Mouse (Mus musculus) retina, adult 2 months (tissue): ENCODE data around the gene Mast1.

Source experiments
- DNase-seq: peaks from one replicate; pipeline ENCODE4 v3.0.0-alpha.2; 2012; ENCODE audit warnings: low read depth, low spot score

Mast1 gene

DNA sequence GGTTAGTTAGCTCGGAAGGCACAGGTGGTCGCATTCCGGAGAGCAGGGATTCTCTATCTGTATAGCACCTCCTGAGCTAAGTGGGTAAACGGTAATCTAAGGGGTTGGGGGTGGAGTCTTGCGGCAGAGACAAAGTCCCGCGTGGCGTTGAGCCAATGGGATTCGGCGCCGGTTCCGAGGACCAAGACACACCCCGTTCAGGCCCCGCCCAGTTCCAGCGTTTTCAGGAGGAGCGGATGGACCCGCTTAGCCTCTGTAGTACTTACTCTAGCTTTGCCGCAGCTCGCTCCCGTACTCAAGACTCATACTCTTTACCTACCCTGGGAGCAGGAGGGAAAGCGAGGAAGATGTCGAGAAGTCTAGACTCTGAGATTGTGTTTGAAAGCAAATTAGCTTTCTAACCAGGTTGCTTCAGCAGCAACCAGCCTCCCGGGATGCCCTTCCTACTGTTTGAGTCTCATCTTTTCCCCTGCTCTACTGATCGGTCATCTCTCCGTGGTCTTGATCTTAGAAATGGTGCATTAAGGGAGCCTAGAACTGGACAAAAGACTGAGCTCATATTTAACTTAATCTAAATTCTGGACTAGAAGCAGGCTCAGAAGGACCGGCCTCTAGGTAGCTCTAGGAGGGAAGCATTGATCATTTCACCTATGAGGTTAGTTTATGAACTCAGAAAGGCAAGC lies 7.5 kb upstream of the Mast1 start:
- peak; percentile 84 for DNase-seq

DNA sequence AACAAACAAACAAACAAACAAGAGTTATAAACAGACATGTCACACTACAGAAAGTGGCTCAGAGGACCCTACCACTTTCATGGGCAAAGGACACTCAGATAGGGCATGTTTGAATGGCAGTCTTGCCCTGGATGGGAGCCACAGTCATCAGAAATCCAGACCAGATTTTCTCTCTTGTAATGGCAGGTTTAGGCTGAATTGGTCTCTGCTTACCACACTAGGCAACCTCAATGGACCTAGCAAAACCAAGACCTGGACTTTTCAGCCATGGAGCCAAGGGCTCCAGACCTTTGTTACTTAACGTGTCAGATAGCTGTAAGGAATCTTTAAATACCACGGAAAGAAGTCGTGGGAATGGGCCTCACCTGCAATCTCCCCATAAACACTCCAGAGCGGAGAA lies 6.5 kb upstream of the Mast1 start:
- DNase-seq, result no peak

DNA sequence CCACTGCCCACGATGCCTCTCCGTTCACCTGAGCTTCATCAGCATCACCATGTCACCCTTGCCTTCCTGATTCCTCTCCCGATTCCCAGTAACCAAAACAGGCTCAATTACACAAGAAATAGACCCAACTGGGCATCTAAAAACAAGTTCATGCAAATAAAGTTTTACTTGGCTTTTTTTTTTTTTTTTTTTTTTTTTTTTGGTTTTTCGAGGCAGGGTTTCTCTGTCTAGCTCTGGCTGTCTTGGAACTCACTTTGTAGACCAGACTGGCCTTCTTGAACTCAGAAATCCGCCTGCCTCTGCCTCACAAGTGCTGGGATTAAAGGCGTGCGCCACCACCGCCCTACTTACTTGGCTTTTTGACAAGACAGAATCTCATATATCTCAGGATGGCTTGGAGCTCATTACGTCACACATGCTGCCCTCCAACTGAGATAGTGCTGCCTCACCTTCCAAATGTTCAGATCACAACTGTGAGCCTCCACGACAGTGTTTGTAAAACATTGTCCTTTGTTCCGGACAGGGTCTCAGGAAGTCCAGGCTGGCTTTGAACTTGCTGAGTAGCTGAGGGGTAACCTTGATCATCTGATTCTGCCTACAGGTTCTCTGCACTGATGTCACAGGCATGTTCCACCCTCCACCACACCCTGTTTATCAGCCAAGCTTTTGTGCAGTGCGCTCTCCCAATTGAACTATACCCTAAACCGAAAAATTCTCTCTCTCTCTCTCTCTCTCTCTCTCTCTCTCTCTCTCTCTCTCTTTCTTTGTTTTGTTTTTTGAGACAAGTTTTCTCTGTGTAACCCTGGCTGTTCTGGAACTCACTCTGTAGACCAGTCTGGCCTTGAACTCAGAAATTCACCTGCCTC lies 694 bp upstream of the Mast1 start:
- no peak for DNase-seq

DNA sequence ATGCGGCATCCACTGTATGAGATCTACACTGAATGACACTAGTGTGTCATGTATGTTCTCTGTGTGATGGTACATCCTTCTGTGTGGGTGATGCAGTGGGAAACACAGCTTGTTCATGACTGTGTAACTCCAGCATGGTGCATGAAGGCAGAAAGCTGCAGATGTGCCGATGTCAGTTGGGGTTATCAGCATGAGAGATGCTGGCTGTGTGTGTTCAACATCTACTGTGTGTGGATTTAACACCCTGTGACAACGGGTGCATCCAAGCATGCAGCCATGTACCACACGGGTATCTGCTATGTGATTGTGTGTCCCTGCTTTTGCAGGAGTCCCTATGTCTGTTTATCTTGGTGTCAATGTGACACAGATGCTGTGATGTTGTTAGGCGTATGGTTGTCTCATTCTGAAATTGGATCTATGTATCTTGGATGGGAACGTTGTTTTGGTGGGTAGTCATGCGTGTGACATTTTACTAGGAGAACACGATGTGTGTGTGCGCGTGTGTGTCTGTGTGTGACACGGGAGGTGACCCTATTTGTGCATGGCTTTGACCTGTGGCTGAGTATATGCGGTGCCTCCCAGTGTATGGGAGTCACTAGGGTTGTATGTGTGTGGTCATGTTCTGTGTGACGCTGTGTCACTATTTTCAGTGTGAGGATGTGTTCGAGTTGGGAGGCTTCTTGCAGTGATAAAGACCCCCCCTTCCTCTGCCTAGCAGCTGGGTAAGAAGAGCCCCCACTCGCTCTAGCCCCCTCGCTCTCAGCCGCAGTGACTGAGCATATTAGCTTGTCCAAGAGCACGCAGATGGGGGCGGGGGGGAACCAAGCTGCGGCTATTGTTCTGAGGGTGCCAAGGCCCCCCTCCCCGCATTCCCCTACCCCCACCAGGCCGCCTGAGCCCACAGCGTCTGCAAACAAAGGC lies 858 bp downstream of the Mast1 start:
- no peak for DNase-seq

DNA sequence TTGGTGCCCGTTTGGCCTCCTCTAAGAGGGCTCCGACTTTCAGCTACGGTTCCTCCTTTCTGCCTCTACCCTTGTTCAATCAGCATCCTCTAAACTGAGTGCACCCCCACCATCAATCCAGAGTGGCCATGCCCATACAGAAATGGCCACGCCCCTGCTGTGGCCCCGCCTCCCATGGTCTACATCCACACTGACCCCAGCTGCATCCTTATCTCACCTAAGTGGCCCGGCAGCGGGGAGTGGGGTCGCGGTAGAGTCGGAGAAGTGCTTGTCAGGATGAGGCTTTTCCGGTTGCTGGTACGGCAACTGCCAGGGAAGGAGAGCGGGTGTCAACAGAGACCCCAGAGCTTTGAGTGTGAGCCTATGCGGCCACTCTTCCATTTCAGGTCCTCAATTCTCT lies 1.7 kb downstream of the Mast1 start:
- no peak for DNase-seq

DNA sequence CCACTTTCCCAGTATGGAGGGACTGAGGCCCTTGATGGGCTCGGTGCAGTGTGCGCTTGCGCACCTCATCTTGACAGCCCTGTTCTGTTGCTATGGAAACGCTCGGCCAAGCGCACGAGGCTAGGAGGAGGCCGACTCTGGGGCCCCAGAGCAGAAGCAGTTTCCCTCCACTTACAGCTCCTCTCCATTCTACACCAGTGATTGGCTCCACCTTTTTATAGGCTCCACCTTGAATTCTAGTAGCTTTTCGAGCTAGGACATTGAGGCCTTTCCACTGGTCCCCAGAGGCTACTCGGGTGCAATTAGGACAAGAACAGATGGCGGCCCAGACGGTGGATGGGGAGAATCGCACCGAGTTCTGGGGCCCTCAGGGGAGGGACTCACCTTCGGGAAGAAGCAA lies 2.3 kb downstream of the Mast1 start:
- DNase-seq, result no peak

DNA sequence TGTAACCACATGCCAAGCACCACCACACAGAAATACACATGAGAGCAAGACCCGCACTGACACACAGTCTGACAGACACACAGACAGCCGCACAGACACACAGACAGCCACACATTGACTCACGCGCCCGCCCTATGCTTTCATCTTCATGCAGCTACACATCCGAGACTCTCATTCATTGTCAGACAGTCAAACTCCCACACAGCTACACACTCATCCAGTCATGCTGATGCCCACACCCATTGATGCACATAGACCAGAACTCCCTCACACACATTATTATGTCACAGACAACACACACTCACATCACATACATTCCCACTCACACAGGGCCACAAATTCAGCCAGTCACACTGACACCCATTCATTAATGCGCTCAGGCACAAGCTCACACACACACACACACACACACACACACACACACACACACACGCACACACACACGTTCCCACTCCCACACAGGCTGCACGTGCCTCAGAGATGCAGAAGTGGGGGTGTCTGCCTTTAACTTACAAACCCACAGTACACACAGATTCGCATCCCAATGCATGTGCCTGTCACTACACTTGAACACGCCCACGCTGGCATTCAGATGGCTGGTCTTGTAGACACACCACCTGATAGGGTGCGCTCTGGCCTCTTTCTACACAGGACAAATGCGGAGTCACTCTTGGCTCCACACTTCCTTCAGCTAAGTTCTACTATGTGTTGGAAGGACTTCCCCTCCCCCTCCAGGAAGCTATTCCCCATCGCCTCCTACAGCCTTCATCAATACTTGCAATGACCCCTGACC lies 3.2 kb downstream of the Mast1 start:
- no peak for DNase-seq

DNA sequence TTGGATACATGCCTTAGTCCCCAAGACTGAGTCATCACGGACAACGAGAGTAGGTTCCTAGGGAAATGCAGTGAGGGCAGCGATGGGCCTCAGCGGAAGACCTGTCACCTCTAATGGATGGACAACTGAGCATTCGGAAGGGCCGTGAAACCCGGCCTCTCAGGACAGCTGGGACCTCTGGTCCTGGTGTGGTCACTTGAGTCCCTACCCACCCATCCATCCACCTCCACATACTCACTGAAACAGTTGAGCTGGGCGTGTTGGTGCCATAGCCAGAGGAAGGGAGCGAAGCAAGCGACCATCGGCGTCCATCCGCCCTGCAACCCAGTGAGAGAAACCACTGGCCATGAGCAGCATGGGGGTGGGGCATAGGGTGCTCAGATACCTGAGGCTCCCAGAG lies 6.6 kb downstream of the Mast1 start:
- DNase-seq, result no peak

DNA sequence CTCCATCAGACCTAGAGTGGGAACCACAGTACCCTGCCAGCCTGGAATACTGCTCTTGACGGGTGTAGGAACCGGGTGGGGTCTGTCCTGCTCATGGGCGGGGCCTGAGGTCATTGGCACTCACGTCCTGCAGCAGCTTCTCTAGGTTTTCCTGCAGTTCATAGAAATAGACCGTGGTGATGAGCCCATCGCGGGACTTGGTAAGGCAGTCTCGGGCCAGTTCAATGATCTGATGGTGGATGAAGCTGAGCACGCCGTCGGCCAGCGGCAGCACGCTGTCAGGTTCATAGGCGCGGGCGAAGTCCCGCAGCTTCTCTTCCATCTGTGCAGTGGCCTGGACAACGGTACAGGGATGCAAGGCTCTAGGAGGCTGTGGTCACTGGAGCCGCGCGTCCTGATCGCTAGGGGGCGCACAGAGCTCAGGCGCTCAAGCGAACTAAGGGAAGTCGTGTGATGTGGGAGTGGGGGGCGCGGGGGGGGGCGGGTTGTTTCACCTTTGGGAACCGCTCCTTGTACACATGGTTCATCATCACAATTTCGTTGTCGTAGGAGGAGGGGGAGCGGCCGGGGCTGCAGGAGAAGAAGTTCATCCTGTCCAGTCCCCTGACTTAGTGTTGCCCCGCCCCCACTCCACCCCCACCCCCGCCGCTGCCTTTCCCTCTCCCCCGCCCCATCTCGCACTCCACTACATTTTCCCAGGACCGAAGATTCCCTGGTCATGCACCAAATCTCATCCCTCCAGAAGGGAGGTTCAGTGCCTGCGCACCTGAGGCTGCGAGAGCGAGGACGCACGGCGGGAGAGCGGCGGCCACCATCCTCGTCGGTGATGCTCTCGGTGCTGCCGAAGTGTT lies 8.5 kb downstream of the Mast1 start:
- no peak for DNase-seq

DNA sequence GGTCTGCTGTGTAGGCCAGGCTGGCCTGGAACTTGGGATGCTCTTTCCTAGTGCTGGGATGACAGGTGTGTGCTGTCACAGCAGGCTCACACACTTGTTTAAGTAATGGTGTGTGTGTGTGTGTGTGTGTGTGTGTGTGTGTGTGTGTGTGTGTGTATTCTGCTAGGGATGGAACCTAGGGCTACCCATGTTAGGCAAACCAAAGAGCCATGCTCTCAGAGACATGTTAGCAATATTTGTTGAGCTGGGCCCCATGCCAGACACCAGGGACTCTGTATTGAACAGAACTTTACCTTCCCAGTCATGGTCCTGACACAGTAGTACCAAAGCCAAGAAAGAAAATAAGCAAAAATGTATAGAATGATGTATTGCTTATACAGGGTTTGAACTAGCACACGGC lies 9.6 kb downstream of the Mast1 start:
- no peak for DNase-seq

DNA sequence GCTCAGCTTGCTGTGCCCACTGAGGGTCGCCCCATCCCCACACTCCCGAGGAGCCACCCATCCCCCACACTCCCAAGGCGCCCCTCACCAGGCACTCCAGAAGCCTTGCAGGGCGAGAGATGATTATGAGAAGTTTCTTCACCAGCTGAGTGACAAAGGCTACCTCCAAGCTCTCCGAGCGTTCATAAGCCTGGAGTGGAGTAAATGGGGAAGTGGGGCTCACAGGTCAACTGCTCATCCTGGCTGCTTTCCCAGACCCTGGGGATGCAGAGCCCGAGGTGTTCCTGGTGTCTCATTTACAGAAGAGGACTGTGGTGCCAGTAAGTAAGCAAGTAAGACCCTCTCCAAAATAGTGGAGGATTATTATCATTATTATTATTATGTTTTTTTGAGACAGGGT lies 11.6 kb downstream of the Mast1 start:
- no peak for DNase-seq

DNA sequence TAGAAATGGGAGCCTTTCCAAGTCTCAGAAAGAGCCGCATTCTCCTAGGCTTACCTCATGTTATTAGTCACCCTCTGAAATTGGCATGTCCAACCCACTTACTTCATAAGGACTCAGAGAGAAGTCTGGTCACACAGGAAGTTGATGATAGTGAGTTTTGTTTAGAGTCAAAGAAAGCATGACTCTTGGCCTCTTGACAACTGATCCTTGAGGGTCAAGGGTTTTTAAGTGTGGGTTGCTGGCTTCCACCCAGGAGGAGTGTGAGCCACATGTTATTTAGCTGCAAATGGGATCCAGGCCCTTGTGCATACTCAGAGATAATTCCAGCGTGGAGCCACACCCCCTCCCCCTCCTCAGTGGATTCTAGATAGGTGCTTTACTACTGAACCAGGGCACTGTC lies 15.6 kb downstream of the Mast1 start:
- no peak for DNase-seq

DNA sequence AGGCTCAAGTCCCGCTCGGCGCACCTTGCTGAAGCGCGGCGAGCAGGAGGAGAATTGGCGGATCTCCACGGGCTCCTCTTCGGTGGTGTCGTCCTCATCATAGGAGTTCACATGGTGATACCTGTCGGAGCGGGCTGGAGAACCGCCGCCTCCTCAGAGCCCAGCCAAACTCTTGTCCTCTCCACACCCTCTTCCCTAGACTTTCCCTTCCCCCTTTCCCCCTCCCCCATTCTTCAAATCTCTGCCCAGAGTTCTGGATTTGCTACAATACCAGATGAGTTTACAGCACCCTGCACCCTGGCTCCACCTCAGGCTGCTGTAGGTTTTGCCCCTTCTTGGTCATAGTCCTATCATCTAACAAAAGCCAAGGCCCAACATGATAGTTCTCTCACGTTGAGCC lies 18.5 kb downstream of the Mast1 start:
- DNase-seq, result no peak

DNA sequence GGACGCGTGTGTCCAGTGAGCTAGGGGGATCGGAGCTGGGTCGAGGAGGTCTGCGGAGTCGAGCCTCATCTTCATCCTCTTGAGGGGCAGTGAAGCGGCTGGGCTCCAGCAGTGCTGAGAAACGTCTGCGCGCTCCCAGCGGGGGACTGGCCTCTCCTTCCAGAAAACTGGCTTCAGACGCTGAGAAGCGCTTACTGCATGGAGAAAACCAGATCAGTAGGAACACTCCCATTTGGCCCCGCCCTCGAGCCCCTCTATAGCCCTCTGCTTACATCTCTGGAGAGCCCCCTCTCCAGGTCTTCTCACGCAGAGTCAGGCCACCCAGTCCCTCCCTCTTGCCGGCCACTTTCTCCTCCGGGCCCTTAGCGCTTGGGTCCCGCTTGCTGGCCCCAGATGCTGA lies 19.4 kb downstream of the Mast1 start:
- DNase-seq, result no peak

DNA sequence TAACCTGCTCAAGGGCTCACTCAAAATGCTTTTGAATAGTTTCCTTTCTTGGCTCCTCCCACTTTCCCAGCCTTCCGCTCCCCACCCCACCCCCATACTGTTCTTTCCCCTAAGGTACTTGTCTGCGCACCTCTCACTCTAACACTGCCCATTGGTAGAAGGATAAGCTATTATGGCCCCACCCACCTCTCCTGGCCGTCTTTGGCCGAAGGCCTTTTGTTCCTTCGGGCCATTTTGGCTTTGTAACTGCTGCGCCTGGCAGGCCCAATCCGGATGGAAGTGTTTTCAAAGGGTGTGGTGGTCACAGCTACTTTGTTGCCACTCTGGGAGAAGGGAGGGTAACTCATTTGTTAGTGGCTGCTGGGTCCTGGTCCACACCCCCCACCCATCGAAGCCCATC lies 21.9 kb downstream of the Mast1 start:
- DNase-seq, result no peak

DNA sequence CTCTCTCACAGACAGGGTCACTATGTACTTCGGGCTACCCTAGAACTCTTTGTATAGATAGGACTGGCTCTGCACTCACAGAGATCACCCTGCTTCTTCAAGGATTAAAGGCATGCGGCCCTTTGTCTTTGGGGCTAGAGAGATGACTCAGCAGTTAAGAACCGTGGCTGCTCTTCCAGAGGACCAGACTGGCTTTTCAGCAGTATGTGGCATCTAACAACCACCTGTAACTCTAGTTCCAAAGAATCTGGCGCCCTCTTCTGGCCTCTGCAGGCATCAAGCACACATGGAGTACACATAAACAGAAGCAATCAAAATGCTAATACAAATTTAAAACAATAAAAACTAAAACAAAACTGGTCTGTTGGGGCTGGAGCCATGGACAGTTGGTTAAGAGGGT lies 23.2 kb downstream of the Mast1 start:
- no peak for DNase-seq

DNA sequence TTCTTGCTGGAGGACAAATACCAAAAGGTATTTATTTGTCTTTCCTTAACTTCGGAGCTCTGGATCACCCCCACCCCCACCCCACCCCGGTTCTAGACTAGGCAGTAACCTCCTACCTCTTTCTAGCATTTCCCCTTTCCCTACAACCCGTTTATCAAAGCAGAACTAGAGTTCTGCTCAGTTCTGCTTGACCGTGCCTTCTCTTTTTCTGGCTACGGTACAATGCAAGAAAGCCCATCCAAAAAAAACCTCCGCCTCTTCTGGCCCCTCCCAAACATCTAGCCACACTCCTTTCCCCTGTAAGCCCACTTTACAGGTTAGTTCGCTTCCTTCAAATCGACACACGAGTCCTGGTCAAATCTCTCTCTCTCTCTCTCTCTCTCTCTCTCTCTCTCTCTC lies 23.7 kb downstream of the Mast1 start:
- no peak for DNase-seq

DNA sequence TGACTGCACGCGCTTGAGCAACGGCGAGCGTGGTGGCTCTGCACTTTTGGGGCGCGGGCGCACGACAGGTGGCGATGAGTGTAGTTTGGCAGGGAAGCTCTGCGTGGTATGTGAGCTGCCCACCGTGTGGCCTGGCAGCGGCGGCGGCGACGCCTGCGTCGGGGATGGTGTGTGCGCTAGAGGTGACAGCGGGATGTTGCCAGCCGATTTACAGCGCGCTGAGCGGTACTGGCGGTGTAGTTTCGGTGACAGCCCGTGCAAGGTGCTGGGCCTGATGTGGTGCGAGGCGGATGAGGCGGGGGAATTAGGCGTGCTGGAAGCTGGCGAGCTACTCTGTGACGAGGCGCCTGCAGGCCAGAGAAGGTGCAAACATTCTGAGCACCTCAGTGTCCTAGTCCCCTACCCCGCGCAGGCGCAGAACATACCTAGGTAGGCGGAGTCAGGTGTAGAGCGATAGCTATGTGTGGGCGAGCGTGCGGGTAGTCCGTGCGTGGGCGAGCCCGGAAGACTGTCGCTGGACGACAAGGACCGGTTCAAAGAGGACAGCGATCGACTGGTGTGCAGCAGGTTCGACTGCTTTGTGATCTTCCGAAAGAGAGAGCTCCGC lies 24.2 kb downstream of the Mast1 start:
- DNase-seq, result no peak

DNA sequence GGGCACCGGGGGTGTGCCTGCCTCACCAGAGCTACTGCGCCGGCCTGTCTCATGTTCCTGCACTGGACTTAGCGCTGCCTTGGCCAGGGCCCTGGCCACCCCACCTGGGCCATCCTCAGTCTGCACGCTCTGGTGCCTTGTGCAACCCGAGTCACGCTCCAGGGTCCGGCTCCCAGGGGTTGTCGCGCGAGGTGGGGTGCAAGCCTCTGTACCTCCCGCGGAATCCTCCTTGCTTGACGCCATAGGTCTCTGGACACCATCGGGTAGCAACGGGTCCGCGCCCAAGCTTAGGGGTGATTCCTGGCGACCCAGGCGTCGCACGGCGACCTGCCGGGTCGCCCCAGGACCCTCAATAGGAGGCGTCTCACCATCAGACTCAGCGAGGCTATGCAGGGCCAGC lies 24.8 kb downstream of the Mast1 start:
- DNase-seq, result no peak

DNA sequence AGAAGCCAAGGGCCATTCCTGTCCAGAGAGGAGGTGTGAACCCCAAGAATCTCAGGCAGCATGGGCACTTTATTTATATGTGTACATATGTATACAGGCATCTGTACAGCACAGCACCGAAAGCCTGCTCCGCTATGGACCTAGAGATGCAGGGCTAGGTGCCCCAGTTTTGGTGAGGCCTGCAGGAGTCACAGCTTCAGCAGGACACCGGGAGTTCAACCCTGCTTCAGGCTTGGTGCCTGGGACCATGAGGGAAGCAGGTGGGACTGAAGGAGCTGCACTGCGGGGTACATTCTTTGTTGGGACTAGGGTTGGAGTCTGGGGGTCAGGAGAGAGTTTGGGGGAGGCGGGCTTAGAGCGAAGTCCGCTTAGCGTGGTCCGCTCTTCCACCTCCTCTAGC lies 25.3 kb downstream of the Mast1 start:
- DNase-seq, result no peak
